Mouse (Mus musculus) left cerebral cortex, adult 18-20 months (tissue): Measurements from ENCODE around the gene Actr5. TPM values are rescaled to one million over a fixed set of nuclear protein-coding genes. Genes with fewer than 3 reads are reported as not detected.

Experiments used
- DNase-seq, 2 experiments: peaks; one replicate each; pipeline ENCODE4 v3.0.0; 2021 to 2022; ENCODE audit warnings: low spot score in 2 of 2, mixed read lengths in 1 of 2
- total RNA-seq, 2 experiments: library from RNA; stranded (reverse); gene quantifications; 2 replicates each; pipeline ENCODE4 v1.2.3; 2021

Gene Actr5
- total RNA-seq, 2 experiments from 2014 or later, result 11.3 to 12.1 TPM

DNA sequence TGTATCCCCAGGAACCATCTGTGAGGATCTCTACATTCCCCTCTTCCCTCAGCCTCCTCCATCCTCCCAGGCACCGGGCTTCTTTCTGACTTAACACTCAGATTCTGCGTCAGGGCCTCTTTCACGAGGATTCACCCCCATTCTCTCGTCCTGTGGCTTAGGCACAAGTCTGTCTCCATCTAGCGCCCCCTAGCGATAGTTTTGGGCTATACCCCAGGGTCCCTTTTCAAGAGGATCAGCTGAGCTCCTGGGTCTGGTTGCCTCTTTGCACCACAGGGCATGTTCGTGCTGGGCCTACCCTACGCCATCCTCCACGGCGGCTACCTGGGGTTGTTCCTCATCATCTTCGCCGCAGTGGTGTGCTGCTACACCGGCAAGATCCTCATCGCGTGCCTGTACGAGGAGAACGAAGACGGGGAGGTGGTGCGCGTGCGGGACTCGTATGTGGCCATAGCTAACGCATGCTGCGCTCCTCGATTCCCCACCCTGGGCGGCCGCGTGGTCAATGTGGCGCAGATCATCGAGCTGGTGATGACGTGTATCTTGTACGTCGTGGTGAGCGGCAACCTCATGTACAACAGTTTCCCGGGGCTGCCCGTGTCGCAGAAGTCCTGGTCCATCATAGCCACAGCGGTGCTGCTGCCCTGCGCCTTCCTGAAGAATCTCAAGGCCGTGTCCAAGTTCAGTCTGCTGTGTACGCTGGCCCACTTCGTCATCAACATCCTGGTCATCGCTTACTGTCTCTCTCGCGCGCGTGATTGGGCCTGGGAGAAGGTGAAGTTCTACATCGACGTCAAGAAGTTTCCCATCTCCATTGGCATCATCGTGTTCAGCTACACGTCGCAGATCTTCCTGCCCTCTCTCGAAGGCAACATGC is 10.9 kb upstream of the Actr5 start:
- peak; percentile 52 to 61 for DNase-seq

DNA sequence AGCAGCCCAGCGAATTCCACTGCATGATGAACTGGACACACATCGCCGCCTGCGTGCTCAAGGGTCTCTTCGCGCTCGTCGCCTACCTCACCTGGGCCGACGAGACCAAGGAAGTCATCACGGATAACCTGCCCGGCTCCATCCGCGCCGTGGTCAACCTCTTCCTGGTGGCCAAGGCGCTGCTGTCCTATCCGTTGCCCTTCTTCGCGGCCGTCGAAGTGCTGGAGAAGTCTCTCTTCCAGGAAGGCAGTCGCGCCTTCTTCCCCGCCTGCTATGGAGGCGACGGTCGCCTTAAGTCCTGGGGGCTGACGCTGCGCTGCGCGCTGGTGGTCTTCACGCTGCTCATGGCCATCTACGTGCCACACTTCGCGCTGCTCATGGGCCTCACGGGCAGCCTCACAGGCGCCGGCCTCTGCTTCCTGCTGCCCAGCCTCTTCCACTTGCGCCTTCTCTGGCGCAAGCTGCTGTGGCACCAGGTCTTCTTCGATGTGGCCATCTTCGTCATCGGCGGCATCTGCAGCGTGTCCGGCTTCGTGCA is 10.2 kb upstream of the Actr5 start:
- no peak for DNase-seq

DNA sequence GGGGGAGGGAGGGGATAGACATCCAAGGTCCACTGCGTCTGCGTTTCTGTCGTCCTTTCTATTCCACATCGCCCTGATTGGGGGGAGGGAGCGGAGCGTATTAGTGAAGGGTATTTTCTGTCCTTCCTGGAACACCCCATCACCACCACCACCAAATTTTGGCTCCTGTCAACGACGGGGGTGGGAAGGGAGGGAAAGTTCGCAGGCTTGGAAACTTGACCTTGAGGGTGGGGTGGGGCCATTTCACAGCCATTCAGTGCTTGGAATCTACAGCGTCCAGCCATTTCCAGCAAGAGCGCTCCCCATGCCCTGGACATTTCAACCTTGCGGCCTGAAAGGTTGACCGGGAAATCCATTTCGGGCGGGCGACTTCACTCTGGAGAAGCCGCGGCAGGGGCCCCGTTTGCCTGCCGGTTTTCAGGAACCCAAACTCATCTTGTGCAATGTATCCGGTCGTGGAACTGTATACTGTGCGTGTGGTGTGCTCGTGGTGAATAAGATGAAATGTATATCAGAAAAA is 9.5 kb upstream of the Actr5 start:
- no peak for DNase-seq

DNA sequence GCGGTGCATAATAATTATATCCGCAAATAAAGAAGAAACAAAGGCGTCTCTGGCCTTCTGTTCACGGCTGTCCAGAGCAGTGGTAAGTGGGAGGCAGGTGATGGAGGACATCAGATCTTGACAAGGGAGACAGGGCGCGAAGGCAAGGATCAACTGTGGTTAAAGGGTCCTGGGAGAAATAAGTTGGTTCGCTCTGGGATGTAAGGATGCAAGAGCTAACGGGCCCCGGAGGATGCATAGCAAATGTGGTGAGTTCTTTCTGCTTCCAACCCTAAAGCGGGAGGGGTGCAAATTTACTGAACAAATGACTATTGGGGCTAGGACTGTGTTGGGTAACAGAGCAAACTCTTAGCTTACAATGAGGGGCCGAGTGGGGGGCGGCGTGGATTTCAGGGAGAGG is 9.0 kb upstream of the Actr5 start:
- DNase-seq, result no peak

DNA sequence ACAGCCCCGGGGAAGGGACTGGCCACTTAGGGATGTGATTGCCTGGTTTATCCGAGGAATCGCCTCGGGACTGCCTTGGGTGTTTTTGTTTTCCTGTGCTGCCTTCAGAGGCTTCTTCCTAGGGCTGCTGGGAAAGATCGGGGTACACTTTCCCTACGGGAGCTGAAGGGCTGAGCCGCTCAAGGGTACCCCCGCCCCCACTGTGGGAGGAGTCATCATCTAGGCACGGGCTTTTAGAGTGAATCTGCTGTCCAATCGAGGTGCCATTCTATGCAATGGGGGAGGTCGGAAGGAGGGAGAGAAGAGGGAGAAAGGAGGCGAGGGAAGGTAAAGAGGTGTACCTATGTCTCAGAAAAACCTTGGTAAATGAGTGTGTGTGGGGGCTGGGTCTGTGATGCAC is 8.4 kb upstream of the Actr5 start:
- DNase-seq, result no peak

DNA sequence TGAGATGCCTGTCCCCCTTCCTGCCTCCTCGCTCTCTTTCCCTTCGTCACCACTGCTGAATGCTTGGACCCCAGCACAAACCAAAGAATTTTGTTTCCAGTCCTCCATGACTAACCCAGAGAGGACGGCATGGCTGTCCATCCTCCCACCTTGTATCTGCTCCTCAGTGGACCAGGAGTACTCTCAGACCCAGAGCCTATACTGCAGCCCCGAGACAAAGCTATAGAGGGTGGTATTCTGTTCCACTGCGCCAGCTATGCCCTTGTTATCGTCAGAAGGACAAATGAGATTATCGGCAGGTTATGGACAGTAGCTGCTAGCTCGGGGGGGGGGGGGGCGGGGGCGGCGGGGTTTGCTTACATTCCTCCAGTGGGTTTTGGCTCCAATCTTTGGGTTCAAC is 7.9 kb upstream of the Actr5 start:
- no peak for DNase-seq

DNA sequence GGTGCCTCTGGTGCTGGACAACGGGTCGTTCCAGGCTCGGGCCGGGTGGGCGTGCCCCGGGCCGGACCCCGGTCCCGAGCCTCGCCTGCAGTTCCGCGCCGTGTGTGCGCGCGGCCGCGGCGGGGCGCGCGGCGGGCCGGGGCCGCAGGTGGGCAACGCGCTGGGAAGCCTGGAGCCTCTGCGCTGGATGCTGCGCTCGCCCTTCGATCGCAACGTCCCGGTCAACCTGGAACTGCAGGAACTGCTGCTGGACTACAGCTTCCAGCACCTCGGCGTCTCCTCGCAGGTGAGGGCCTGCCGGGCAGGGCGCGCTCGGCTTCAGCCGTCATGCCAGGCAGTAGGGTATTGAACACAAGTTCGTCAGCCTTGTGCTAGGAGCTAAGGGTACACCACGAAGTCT is 543 bp downstream of the Actr5 start:
- no peak for DNase-seq

DNA sequence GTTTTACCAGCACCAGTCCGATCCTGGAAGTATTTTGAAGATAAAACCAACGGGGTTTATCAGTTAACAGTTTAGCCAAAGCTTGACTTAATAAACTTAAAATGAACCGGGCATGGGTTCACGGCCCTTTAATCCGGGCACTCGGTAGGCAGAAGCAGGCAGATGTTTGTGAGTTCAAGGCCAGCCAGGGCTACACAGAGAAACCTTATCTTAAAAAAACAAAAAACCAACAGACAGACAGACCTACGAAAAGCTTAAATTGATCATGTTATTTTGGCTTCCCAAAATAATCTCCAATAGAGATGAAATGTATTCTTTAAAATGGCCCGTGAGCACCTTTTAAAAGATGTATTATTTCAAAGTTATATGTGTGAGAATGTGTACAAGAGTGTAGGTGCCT is 1.0 kb downstream of the Actr5 start:
- no peak for DNase-seq

DNA sequence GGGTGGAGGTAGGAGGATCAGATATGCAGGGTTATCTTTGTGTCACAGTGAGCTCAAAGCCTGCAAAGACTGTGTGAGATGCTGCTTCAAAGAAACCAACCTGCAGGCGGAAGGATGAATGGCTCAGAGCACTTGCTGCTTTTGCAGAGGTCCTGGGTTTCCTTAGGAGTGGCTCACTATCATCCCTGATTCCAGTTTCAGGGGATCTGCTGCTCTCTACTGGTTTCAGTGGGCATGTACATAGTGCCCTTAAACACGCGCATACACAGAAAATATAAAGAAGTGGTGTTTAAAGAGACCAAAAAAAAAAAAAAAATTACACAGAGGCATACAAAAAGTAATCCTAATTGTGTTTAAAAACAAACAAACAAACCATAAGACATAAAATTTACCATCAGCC is 4.2 kb downstream of the Actr5 start:
- no peak for DNase-seq

DNA sequence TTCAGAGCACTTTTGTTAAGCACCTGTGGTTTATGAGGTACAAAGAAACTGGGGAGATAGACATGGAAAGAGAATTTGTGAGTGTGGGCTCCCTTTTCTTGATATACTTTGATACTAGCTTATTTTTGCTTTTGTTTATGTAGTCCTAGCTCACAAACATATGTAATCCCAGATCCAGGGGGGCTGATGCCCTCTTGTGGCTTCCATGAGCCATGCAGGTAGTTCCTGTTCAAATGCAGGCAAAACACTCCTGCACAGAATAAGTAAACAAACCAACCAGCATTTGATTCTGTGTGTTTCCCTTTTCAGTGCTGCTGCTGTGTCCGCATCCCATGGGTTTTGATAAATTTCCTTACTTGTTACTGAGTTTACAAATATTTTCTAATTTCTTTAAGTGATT is 4.7 kb downstream of the Actr5 start:
- DNase-seq, result no peak

DNA sequence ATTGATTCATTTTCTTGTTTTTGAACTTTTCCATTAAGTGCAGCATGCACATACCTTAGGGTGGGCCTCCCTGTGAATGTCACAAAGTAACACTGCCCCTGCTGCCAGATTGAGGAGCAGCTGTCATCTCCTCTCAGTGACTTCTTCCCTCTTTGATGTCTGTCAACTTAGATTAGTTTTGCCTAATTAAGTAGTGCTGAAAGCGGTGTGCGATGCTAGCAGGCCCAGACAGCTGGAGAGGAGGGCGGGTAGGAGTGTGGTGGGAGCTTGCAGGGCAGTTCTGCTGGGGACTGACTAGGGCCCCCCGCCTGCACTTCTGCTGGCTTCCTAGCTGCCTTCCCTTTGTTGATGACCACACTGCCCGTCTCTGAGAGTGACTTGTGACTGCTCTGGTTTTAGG is 7.2 kb downstream of the Actr5 start:
- no peak for DNase-seq

DNA sequence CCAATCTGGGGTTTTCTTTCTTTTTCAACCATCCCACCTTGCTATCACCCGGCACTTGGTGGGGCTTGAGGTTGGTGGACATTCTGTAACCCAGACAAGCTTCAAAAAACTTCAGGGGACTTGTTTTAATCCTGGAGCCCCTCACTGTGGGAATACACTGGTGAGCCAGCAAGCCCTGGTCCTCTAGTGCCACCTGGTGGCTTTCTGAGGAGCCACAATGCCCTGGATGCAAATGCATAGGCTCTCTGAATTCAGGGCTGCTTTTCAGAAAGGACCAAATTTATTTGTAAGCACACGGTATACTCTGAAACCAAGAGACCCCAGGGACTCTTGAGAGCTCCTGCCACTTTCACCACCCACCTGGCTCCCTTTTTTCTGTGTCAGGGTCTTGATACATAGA is 17.2 kb downstream of the Actr5 start:
- peak; percentile 74 to 83 for DNase-seq

DNA sequence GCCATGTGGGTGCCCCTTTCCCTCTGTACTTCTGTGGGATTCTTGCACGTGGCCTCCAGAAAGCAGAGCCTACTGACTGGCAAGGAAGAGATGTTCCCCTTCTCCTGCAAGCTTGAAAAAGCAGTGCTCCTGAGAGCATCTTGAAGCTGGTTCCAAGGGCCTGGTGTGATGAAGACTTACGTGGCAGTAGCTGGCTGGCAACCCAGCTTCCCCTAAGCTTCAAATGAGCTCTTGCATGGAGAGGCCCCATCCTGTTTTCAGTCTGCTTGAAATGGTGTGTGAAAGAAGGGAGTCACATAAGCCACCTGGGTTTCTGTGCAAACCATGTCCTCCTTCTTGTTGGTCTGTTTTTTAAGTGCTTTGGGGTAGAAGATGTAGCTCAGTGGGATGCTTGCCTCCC is 17.9 kb downstream of the Actr5 start:
- peak in 1 of 2 experiments; percentile 31 for DNase-seq

DNA sequence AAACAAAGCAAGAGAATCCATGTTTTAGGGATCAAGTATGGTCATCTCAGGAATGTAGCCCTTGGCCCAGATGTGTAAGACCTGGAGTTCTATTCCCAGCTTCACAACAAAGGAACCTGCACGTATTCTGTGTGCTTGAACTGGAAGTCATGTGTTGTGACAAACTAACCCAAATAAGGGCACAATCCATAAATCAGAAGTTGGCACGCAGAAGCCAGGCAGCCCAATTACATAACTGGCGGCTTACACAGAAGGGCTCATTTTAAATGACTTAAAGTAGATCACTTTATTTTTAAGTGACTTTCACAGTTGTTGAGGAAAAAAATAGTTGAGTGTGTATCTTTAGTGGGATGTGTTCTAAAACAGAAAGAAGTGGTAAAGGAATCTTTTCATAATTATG is 19.1 kb downstream of the Actr5 start:
- peak; percentile 39 to 53 for DNase-seq

DNA sequence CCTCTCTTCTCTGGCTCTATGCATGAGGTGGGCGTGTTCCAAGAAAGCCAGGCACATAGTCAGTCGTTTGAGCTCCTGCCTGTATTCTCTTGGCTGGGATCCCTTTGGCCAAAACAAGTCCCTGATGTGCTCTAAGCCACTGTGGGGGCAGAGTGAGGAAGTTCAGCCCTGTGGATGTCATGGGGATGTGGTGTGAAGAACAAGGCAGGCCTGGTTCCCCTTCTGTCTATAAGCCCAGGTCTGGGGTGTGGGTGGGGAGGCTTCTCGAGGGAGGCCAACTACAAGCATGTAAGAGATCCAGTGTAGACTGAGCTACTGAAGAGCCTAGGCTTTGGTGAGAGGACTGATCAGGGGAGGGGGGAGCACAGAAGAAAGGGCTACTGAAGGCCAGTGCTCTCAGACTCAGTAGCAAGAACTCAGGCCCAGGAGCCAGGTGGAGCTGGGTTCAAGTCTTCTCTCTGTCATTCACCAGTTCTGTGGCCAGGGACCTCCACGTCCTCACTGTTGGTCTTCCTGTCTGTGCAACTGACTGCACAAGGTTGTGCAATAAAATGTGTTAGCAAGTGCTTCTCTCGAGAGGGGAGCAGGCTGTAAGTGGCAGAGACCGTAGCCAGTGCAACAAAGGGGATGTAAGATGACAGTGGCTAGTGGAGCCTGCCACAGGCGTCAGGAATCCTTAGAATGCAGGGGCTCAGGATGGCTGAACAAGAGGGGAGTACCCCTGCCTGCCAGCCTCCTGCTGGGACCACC is 26.6 kb downstream of the Actr5 start:
- DNase-seq, result no peak

DNA sequence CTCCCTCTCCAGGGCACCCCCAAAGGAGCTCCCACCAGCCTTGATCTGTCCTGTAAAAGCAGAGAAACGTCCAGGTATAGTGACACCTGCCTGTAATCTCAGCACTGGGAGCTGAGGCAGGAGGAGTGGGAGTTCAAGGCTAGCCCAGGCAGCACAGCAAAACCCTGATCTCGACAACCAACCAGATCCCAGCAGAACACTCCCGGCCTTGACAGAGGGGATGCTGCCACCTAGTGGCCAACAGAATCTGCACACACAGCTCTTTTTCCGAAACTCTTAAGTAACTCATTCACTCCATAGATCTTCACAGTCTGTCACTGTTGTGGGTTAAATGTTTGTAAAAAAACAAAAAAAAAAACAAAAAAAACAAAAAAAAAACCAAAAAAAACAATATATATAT is 28.3 kb downstream of the Actr5 start:
- peak; percentile 88 to 90 for DNase-seq

DNA sequence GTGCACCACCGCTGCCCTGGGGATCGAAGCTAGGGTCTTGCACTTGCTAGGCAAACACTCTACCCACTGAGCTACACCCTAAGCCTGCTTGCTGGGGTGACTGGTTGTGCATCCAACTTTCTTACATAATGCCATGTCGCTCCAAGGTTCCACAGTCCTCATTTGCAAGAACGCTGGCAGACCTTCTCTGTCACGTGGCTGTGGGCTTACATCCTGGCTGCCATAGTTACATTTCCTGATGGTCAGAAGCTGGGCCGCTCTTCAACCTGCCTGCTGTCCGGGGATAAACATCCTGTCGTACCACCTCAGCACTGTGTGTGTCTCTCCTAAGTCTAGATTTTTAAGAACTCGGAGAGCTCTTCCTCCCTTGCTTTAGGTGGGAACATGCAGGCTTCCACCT is 30.0 kb downstream of the Actr5 start:
- DNase-seq, result peak in 1 of 2 experiments; percentile 40

DNA sequence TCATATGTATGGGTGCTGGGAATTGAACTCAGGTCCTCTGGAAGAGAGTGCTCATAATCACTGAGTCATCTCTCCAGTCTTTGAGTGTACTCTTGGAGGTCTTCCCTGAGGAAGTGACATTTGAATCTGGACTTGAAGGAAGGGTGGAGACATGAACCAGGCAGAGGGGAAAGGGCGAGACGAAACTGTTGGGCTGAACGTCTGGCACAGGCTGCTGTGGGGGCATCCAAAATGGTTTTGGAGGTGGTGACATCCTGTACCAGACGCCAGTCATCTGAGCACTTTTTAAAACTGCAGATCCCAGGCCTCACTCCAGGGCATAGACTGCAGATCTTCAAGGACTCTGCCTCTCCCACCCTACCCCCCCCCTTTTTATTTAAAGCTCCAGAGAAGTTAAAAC is 31.1 kb downstream of the Actr5 start:
- no peak for DNase-seq

DNA sequence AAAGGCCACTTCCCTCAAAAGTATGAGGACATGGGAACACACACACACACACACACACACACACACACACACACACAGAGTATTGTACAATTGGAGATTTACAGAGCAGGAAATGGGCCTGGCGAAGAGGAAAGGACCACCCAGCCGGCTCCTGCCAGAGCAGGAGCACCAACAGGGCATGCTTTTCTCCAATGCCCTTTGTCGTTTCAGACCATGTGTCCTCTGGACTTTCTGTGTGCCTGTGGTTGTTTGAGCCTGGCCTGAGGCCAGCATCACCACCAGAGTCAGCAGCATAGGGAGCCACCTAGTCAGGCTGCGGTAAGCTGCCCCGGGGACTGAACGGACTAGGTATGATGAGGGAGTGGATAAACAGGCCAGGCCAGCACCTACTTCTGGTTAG is 34.1 kb downstream of the Actr5 start:
- no peak for DNase-seq

DNA sequence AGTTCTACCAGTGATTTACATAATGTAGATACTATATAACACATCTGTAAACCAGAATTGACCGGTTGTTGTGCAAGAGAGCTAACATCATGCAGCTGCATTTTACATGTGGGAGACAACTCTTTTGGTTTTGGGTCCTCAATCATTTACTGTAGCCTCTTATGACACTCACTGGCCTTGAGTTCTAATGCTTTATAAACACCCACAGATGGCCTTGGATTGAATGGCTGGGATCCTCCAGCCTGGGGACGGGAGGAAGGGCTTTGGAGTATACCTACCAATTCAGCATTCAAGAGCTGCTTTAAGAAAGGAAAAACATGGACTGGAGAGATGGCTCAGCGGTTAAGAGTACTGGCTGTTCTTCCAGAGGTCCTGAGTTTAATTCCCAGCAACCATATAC is 34.7 kb downstream of the Actr5 start:
- no peak for DNase-seq

DNA sequence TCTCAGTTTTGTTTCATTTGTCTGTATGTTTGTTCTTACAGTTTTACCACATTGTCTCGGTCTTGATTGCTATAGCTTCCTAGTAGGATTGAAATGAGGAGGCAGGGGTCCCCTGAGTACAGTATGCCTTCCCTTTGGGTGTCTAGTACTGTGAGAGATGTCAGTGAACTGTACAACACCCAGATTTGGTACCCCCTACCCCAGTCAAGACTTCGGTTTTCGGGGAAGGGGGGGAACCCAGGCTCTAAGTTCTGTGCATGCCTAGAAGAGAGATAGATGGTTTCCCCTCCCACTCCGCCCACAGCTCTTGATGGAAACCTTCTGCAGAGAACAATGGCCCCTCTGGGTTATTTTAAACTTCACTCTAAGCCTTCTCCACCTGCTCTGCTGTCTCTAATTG is 40.4 kb downstream of the Actr5 start, which contains the start of gene Ppp1r16b:
Gene Ppp1r16b, plus strand, starts transcription at position 301 of the 400 bp plus-strand sequence.
- no peak for DNase-seq
